Mouse (Mus musculus) adrenal gland, postnatal 25 days (tissue): Measurements from ENCODE around the gene Plekhg4. TPM values are rescaled to one million over a fixed set of nuclear protein-coding genes. Genes with fewer than 3 reads are reported as not detected.
A peak's percentile ranks its signal among the peaks of the same experiment; 100 is the strongest.

Experiments used
- DNase-seq: peaks from one replicate; pipeline ENCODE4 v3.0.0; 2021; ENCODE audit warnings: mixed read lengths
- total RNA-seq: library from RNA; stranded (reverse); gene quantifications from 2 replicates; pipeline ENCODE4 v1.2.3, GENCODE M21; 2021

Plekhg4 gene
- total RNA-seq, 1 experiment from 2014 or later = 0.82 TPM

DNA sequence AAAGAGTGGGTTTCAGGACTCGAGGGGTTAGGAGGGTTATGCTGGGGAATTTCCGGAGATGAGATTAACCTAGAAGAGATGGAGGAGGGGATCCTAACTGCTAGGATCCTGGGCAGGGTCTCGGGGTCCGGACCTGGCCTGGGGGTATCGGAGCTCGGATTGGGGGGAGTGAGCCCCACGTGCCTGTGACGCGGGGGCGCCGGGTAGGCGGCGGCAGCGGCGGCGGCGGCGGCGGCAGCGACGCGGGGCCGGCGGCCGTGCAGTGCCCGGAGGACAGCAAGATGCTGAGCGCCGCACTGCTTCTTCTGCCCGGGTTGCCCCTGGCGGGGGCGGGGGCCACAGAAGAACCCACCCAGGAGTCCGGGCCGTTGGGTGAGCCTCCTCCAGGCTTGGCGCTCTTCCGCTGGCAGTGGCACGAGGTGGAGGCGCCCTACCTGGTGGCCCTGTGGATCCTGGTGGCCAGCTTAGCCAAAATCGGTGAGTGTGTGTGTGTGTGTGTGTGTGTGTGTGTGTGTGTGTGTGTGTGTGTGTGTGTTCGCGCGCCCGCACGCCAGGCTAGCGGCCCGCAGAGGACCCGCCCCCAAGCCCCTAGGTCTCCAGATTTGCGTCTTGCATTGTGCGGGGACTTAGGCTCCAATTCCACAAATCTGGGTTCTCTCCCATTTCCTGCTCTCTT is 23.8 kb upstream of the Plekhg4 start:
- no peak for DNase-seq

DNA sequence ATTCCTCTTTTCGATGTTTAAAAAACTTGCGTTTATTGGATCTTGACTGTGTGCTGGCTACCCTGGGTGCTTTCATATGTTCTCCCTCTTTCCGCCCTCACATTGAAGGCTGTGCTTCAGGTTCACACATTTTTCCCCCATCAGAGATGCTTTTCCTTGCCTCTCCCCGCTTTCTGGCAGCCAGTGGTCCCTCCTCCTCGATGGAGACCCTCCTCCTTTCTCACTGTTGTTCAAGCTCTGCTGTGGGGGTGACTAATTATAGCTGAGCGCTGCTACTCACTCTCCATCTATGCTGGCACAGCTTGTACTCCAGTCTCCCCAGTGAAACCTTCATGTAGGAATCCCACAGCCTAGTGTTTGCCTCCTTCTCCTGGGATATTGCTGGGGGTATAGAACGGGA is 22.9 kb upstream of the Plekhg4 start:
- no peak for DNase-seq

DNA sequence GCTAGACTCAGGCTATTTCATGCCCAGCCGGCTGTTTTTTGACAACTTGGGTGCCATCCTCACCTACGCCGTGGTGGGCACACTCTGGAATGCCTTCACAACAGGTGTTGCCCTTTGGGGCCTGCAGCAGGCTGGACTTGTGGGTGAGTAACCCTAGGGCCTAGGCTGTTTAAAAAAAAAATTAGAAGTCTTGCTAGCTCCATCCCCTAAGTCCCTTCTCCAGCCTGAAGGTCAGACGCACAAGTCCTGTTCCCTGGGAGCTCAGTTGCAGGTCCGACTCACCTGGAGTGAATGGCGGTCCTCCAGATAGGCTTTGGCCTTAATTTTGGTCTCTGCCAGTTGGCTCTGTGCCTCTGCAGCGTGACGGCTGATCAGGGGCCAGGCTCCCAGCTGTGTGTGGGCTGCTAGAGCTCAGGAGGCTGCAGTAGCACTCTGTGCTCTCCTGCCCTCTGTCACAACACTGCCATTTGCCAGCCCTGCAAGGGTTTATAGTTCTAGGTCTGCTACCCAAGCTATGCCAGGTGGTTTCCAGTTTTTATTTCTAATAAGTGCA is 19.4 kb upstream of the Plekhg4 start:
- DNase-seq = no peak

GRCm38 (mm10) chr8:105354549-105354948 is 18.5 kb upstream of the Plekhg4 start:
- no peak for DNase-seq

DNA sequence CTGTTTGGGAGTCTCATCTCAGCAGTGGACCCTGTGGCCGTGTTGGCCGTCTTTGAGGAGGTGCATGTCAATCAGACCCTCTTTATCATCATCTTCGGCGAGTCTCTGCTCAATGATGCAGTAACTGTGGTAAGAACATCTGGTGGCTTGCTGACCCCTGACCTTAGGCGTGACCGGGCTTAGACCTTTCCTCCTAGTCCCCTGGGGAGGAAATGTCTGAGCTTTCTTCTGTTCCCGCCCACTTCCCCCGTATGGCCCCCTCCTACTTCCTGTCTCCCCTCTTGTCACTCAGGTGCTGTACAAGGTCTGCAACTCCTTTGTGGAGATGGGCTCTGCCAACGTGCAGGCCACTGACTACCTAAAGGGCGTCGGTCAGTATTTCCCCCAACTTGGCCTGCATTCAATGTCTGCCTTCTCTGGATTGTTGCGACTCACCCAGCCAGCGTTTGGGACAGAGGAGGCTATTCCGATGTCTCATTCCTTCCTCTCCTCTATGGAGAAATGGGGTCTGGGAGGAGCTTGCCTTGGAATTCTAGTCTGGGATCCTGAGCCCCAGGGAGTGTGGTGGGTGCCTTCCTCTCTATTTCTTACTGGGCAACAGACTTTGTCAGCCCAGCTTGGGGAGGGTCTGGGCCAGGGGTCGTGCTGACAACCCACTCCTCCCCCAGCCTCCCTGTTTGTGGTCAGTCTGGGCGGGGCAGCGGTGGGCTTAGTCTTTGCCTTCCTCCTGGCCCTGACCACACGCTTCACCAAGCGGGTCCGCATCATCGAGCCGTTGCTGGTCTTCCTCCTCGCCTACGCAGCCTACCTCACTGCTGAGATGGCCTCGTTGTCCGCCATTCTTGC is 17.7 kb upstream of the Plekhg4 start:
- no peak for DNase-seq

GRCm38 (mm10) chr8:105356681-105357080 is 16.4 kb upstream of the Plekhg4 start:
- DNase-seq = no peak

GRCm38 (mm10) chr8:105359208-105359607 is 13.9 kb upstream of the Plekhg4 start:
- no peak for DNase-seq

DNA sequence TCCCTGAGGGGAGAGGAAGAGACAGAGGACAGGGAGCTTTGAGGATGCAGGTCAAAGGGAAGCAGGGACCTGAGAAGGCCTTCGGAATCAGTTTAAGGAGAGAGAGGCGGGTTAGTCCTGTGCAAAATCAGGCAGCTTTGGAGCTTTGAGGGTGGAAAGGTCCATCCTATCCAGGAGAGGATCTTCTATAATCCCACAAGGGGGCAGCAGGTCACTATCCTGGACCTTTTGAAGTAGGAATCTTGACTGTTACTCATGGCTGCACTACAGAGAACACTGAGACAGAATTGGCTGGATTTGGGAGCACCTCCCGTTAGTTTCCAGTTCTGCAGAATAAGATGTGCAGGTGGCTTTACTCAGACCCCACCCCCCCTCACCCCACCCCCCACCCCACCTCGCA is 13.4 kb upstream of the Plekhg4 start:
- no peak for DNase-seq

DNA sequence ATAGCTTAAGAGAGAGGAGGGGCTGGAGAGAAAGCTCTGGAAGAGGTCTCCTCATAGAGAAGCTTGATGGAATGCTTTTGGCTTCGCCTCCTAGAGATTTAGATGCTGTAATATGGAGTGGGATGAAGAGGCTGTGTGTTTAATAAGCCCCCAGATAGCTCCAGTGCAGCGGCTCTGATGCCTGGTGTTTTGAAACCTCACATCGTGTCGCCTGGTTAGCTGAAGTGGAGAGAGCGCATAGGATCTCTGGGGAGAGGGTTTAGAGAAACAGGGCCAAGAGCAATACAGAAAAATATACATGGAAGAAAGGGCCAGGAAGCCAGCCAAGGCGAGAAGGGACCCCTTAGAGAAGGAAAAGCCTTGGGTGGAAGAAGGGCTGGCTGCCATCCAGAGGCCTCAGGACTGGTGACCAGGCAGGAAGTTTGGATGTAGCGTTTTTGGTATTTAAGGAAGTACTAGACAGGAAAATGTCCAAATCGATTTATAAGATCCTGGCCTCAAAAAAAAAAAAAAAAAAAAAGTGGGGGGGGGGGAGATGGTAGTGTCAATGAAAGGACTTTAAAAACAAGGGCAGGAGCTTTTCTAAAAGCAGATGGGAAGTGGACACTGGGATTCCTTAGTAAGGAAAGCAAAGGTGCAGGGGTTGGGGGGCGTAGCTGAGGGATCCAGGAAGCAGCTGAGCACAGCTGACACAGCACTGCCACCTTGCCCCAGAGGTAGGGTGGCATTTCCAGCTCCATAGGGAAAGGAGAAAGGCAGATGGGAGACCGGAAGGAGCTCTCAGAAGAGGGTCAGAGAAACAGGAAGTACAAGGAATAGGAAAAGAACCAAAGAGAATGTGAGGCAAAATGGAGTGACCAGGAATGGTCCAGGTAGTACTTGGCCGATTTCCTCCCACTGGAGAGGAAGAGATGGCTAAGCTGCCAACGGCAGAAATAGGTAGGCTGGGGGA is 11.0 kb upstream of the Plekhg4 start:
- peak; percentile 36 for DNase-seq

DNA sequence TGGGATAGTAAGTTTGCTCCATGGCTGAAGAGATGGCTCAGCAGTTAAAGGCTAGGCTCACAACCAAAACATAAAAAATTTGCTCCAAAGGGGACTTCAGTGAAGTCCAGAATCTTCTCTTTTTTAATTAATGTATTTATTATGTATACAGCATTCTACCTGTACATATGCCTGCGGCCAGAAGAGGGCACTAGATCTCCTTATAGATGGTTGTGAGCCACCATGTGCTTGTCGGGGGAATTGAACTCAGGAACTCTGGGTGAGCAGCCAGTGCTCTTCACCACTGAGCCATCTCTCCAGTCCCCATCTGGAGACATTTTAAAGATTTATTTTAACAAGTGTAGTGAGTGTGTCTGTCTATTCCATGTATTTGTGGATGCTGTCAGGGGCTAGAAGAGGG is 6.0 kb upstream of the Plekhg4 start:
- DNase-seq = no peak

DNA sequence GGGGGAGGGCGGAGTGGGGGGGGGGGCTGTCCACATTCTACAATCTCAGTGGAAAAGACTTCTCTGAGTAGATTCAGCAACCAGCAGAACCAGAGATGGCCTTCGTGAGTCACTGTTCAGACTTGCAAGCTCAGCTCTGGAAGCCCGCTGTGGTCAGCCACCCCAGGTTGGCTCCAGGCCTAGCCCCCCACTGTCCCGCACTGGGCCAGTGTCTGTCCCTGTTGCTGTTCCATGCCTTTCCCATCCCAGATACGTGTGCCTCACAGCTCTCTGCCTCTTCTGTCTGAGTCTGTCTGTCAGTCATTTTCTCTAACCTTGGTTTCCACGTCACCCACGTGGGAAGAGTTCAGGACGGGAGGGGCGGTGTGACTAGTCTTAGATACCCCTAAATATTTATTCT is 601 bp upstream of the Plekhg4 start:
- DNase-seq = peak; percentile 40

GRCm38 (mm10) chr8:105374513-105374966 is 1.5 kb downstream of the Plekhg4 start:
- peak; percentile 19 for DNase-seq

- DNase-seq = peak; percentile 54
Measured at GRCm38 (mm10) chr8:105378673-105379072, 5.6 kb downstream of the Plekhg4 start.

DNA sequence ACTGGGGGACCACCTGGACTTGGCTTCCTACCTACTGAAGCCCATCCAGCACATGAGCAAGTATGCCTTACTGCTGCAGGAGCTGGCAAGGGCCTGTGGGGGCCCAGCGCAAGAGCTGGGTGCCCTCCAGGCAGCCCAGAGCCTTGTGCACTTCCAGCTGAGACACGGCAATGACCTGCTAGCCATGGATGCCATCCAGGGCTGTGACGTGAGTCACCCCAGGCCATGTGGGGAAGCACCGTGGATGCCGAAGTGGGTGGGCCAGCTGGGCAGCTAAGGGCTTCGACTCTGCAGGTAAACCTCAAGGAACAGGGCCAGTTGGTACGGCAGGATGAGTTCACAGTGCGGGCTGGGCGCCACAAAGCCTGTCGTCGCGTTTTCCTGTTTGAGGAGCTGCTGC is 7.2 kb downstream of the Plekhg4 start:
- DNase-seq = no peak

- DNase-seq = no peak
Measured at GRCm38 (mm10) chr8:105384070-105384469, 11.0 kb downstream of the Plekhg4 start.

DNA sequence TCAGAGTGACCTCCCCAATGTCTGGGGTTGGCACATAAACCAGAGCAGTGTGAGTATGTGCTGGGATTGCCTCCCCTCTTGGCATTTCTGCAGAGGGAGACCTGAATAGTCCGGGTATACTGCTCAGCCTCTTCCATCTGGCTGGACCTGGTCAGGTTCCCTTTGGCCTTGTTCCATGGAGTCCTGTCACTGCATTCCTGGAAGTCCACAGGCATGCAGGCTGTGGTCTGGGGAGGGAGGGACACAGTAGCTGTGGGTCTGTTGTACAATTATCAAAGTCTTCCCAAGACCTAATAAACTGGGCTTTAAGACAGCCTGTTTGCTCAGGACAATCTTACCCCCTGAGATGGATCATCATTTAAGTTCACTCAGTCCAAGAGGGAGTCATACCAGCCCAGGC is 14.1 kb downstream of the Plekhg4 start:
- DNase-seq = no peak

DNA sequence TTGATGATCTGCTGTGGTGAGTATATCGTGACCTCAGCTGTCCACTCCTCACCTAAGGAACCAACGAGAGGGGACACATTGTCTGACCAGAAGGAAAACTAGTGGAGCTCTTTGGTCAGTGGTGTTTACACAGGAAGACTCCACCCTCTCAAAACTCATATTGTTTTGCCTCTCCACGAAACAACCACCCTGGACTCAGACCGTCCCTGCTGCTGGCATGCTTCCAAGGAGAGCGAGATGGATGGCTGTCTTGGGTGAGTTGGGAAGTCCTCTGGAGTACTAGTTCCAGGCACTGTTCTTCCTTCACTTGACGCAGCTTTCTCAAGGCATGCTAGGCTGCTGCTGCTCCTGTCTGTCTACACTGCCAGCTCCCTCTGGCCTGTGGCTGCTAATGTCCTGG is 16.0 kb downstream of the Plekhg4 start:
- DNase-seq = no peak

- no peak for DNase-seq
Measured at GRCm38 (mm10) chr8:105393089-105393787, 20.2 kb downstream of the Plekhg4 start.

DNA sequence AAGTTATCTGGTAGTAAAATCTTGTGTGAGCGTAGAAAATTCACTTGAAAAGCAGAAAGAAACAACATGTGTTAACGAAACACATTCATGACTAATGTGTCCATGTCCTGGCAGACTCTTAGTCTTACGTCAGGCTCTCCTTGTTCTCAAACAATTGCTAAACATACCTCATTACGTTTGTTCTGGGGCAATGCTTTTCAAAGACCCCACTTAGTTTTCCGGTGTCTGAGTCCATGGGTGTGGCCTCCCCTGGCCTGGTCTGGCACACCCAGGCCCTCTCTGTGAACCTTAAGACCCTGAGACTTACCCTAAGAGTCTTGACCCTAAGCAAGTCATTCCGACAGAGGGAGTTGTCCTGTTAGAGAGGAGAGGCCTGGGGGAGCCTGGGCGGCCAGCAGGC is 20.8 kb downstream of the Plekhg4 start:
- DNase-seq = no peak

GRCm38 (mm10) chr8:105397747-105398146 is 24.7 kb downstream of the Plekhg4 start:
- no peak for DNase-seq

DNA sequence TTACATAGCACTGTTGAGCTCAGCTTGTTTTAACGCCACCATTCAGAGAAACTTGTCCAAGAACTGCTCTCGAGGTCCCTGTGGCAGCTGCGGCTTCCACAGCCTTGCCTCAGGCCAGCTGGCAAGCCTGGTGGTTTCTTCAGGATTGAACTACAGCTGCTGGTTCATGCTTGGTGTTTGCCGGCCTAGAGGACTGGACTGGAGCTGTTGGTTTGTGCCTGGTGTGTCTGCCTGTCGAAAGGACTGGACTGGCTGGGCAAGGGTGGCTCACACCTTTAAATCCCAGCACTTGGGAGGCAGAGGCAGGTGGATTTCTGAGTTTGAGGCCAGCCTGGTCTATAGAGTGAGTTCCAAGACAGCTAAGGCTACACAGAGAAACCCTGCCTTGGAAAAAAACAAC is 26.9 kb downstream of the Plekhg4 start:
- DNase-seq = no peak

GRCm38 (mm10) chr8:105403467-105403866 is 30.4 kb downstream of the Plekhg4 start:
- no peak for DNase-seq
